Mouse (Mus musculus): Measurements from ENCODE around the gene Efna5. TPM values are rescaled to one million over a fixed set of nuclear protein-coding genes. Genes with fewer than 3 reads are reported as not detected.

Efna5 gene
- total and polyA plus RNA-seq, 2 experiments = 0.94 to 2.1 TPM

GRCm38 (mm10) chr17:62640654-62641053 is 240.5 kb downstream of the Efna5 start:
- no peak for DNase-seq (ENCODE audit: extremely low read depth, low read depth, low spot score)
- H3K27me3 ChIP-seq (ENCODE audit: control insufficient read depth, insufficient read depth, low read length) = no peaks in the 10 kb centered on the region
- TF ChIP-seq CTCF (IDR thresholded peaks at IDR 0.05; ENCODE audit: low read depth, low read length) = no peak
- no peak for TF ChIP-seq POLR2A (IDR thresholded peaks at IDR 0.05; ENCODE audit: extremely low read depth, insufficient read depth, low read length)
- H3K79me2 ChIP-seq (ENCODE audit: control insufficient read depth, insufficient read depth, low read length) = peaks cover 2% of the 10 kb centered on the region; the same call in 1 of the 2 replicates
- no peak overlapping the region for H3K27ac ChIP-seq (replicated peaks; ENCODE audit: insufficient read depth, low read depth, low read length)
- H3K4me3 ChIP-seq (ENCODE audit: insufficient read depth, low read depth, low read length) = no peak overlapping the region
- H3K9ac ChIP-seq (ENCODE audit: low read depth, low read length) = no peak overlapping the region
- WGBS = 94% methylated on average over 6 of the region's 6 CpGs
- H3K36me3 ChIP-seq (ENCODE audit: control insufficient read depth, insufficient read depth, low read length) = no peaks in the 10 kb centered on the region
- no peaks in the 10 kb centered on the region for H3K4me1 ChIP-seq (ENCODE audit: control insufficient read depth, insufficient read depth, low read length)

- no peak overlapping the region for H3K4me3 ChIP-seq (ENCODE audit: insufficient read depth, low read depth, low read length)
- TF ChIP-seq CTCF (IDR thresholded peaks at IDR 0.05; ENCODE audit: low read depth, low read length) (no peak), POLR2A (IDR thresholded peaks at IDR 0.05; ENCODE audit: extremely low read depth, insufficient read depth, low read length) (no peak)
Measured at GRCm38 (mm10) chr17:62636896-62637295, 244.2 kb downstream of the Efna5 start.

GRCm38 (mm10) chr17:62634937-62635336 is 246.2 kb downstream of the Efna5 start:
- no peaks in the 10 kb centered on the region for H3K36me3 ChIP-seq (ENCODE audit: control insufficient read depth, insufficient read depth, low read length)
- TF ChIP-seq CTCF (IDR thresholded peaks at IDR 0.05; ENCODE audit: low read depth, low read length) (no peak), POLR2A (IDR thresholded peaks at IDR 0.05; ENCODE audit: extremely low read depth, insufficient read depth, low read length) (no peak)
- H3K79me2 ChIP-seq (ENCODE audit: control insufficient read depth, insufficient read depth, low read length) = peaks cover 2% of the 10 kb centered on the region; the same call in 1 of the 2 replicates
- H3K4me3 ChIP-seq (ENCODE audit: insufficient read depth, low read depth, low read length) = no peak overlapping the region
- H3K9ac ChIP-seq (ENCODE audit: low read depth, low read length) = no peak overlapping the region
- 68% methylated on average over 3 of the region's 3 CpGs for WGBS
- H3K4me1 ChIP-seq (ENCODE audit: control insufficient read depth, insufficient read depth, low read length) = no peaks in the 10 kb centered on the region
- DNase-seq (ENCODE audit: extremely low read depth, low read depth, low spot score) = no peak
- H3K27me3 ChIP-seq (ENCODE audit: control insufficient read depth, insufficient read depth, low read length) = no peaks in the 10 kb centered on the region
- H3K27ac ChIP-seq (replicated peaks; ENCODE audit: insufficient read depth, low read depth, low read length) = no peak overlapping the region

More at GRCm38 (mm10) chr17:62636896-62637295, 244.2 kb downstream of the Efna5 start:
- Histone ChIP-seq H3K27ac (replicated peaks; ENCODE audit: insufficient read depth, low read depth, low read length) (no peak overlapping the region), H3K27me3 (ENCODE audit: control insufficient read depth, insufficient read depth, low read length) (no peaks in the 10 kb centered on the region), H3K9ac (ENCODE audit: low read depth, low read length) (no peak overlapping the region), H3K79me2 (ENCODE audit: control insufficient read depth, insufficient read depth, low read length) (peaks cover 2% of the 10 kb centered on the region; the same call in 1 of the 2 replicates), H3K4me1 (ENCODE audit: control insufficient read depth, insufficient read depth, low read length) (no peaks in the 10 kb centered on the region), H3K36me3 (ENCODE audit: control insufficient read depth, insufficient read depth, low read length) (no peaks in the 10 kb centered on the region)
- DNase-seq (ENCODE audit: extremely low read depth, low read depth, low spot score) = no peak
- WGBS = 91% methylated on average over 7 of the region's 7 CpGs

GRCm38 (mm10) chr17:62628474-62628873 is 252.6 kb downstream of the Efna5 start:
- no peak overlapping the region for H3K9ac ChIP-seq (ENCODE audit: low read depth, low read length)
- no peak overlapping the region for H3K4me3 ChIP-seq (ENCODE audit: insufficient read depth, low read depth, low read length)
- no peaks in the 10 kb centered on the region for H3K4me1 ChIP-seq (ENCODE audit: control insufficient read depth, insufficient read depth, low read length)
- WGBS = 91% methylated on average over 1 of the region's 1 CpGs
- no peak overlapping the region for H3K27ac ChIP-seq (replicated peaks; ENCODE audit: insufficient read depth, low read depth, low read length)
- no peaks in the 10 kb centered on the region for H3K79me2 ChIP-seq (ENCODE audit: control insufficient read depth, insufficient read depth, low read length)
- no peak for DNase-seq (ENCODE audit: extremely low read depth, low read depth, low spot score)
- H3K36me3 ChIP-seq (ENCODE audit: control insufficient read depth, insufficient read depth, low read length) = no peaks in the 10 kb centered on the region
- no peak for TF ChIP-seq POLR2A (IDR thresholded peaks at IDR 0.05; ENCODE audit: extremely low read depth, insufficient read depth, low read length)
- no peak for TF ChIP-seq CTCF (IDR thresholded peaks at IDR 0.05; ENCODE audit: low read depth, low read length)
- no peaks in the 10 kb centered on the region for H3K27me3 ChIP-seq (ENCODE audit: control insufficient read depth, insufficient read depth, low read length)

- peak; percentile 13 for DNase-seq (ENCODE audit: extremely low read depth, low read depth, low spot score)
- H3K27me3 ChIP-seq (ENCODE audit: control insufficient read depth, insufficient read depth, low read length) = no peaks in the 10 kb centered on the region
- 64% methylated on average over 1 of the region's 1 CpGs for WGBS
- no peaks in the 10 kb centered on the region for H3K4me1 ChIP-seq (ENCODE audit: control insufficient read depth, insufficient read depth, low read length)
- no peaks in the 10 kb centered on the region for H3K36me3 ChIP-seq (ENCODE audit: control insufficient read depth, insufficient read depth, low read length)
- no peak overlapping the region for H3K4me3 ChIP-seq (ENCODE audit: insufficient read depth, low read depth, low read length)
- H3K79me2 ChIP-seq (ENCODE audit: control insufficient read depth, insufficient read depth, low read length) = no peaks in the 10 kb centered on the region
- no peak overlapping the region for H3K27ac ChIP-seq (replicated peaks; ENCODE audit: insufficient read depth, low read depth, low read length)
- no peak for TF ChIP-seq CTCF (IDR thresholded peaks at IDR 0.05; ENCODE audit: low read depth, low read length)
- no peak overlapping the region for H3K9ac ChIP-seq (ENCODE audit: low read depth, low read length)
Measured at GRCm38 (mm10) chr17:62627508-62627907, 253.6 kb downstream of the Efna5 start.

- H3K27ac ChIP-seq (replicated peaks; ENCODE audit: insufficient read depth, low read depth, low read length) = no peak overlapping the region
- no peak for DNase-seq (ENCODE audit: extremely low read depth, low read depth, low spot score)
- no peaks in the 10 kb centered on the region for H3K36me3 ChIP-seq (ENCODE audit: control insufficient read depth, insufficient read depth, low read length)
- no peaks in the 10 kb centered on the region for H3K79me2 ChIP-seq (ENCODE audit: control insufficient read depth, insufficient read depth, low read length)
- TF ChIP-seq CTCF (IDR thresholded peaks at IDR 0.05; ENCODE audit: low read depth, low read length) (no peak), POLR2A (IDR thresholded peaks at IDR 0.05; ENCODE audit: extremely low read depth, insufficient read depth, low read length) (no peak)
- H3K4me1 ChIP-seq (ENCODE audit: control insufficient read depth, insufficient read depth, low read length) = no peaks in the 10 kb centered on the region
- H3K9ac ChIP-seq (ENCODE audit: low read depth, low read length) = no peak overlapping the region
- WGBS = 81% methylated on average over 8 of the region's 8 CpGs
- no peaks in the 10 kb centered on the region for H3K27me3 ChIP-seq (ENCODE audit: control insufficient read depth, insufficient read depth, low read length)
- H3K4me3 ChIP-seq (ENCODE audit: insufficient read depth, low read depth, low read length) = no peak overlapping the region
Measured at GRCm38 (mm10) chr17:62625646-62626020, 255.5 kb downstream of the Efna5 start.
